18 mouse cellular contexts compared by ENCODE assay signal in the genomic region with DNA sequence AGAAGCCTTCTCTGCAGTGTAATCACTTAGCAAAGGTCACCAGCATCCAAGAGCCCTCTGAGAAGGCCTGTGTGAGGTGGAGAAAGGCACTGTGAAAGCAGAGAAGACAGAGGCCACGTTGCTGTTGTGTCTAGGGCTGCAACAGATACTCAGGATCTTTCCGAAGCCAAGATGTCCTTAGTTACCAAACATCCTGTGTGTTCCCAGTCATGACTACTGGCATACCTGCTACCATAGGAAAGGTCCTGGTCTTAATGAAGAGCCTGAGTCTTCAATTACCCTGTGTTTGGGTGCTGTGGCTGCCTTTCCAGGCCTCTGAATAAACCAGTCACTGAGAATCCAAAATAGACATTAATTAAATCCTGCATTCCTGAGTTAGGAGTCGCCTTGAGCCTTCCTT.
DNase-seq lines count a peak whose midpoint lies in the region; ATAC-seq and TF ChIP-seq lines count a peak whose summit lies in the region.
"Had no signal": no experiment of that assay in that cellular context is flagged by ENCODE, and none has a peak within 500 bp of the region (broad histone marks: within the 10 kb centered on the region; RNA-seq: fewer than 3 reads in every experiment).

No protein-coding gene starts in this region.

- no peak overlapping the region for H3K4me2 ChIP-seq in kidney, embryonic 14.5 days (replicated peaks; ENCODE audit: low read depth, low read length)
- H3K4me2 ChIP-seq in kidney, postnatal 0 days (ENCODE audit: low read length) = 0 out of 2 replicates have a peak overlapping the region, but pooled peaks have one; percentile 15
- H3K4me2 ChIP-seq: forebrain, embryonic 13.5 days; heart, embryonic 13.5 days; hindbrain, embryonic 13.5 days had no signal

- H3K27ac ChIP-seq in heart, embryonic 10.5 days = no peak overlapping the region
- H3K27ac ChIP-seq in kidney, embryonic 14.5 days (ENCODE audit: low read depth, low read length) = no peak overlapping the region
- H3K27ac ChIP-seq in kidney, postnatal 0 days = peak overlapping the region; percentile 48
- H3K27ac ChIP-seq: forebrain, embryonic 10.5 days; forebrain, embryonic 13.5 days; gastrocnemius, adult 2 months; heart, embryonic 13.5 days; hindbrain, embryonic 13.5 days had no signal

- no peak overlapping the region for H3K9ac ChIP-seq in kidney, embryonic 14.5 days (ENCODE audit: low read depth, low read length)
- no peak overlapping the region for H3K9ac ChIP-seq in kidney, postnatal 0 days (ENCODE audit: low read depth, low read length)
- H3K9ac ChIP-seq: forebrain, embryonic 13.5 days; forebrain, postnatal 0 days; heart, embryonic 13.5 days; hindbrain, embryonic 13.5 days had no signal

- no peaks in the 10 kb centered on the region for H3K9me3 ChIP-seq in heart, embryonic 10.5 days
- H3K9me3 ChIP-seq in kidney, embryonic 14.5 days (ENCODE audit: control insufficient read depth, low read length) = no peaks in the 10 kb centered on the region
- no peaks in the 10 kb centered on the region for H3K9me3 ChIP-seq in kidney, postnatal 0 days (replicated peaks; ENCODE audit: low read length)
- H3K9me3 ChIP-seq: forebrain, embryonic 13.5 days; heart, embryonic 13.5 days; hindbrain, embryonic 13.5 days had no signal

- ATAC-seq in kidney, embryonic 14.5 days (ENCODE audit: low FRiP score, low TSS enrichment) = peak; percentile 60; the same call in 1 of the 2 replicates
- no peak for ATAC-seq in kidney, postnatal 0 days (replicated peaks; ENCODE audit: low FRiP score, low read depth)
- ATAC-seq: forebrain, embryonic 13.5 days; forebrain, postnatal 0 days had no signal

- no peak for TF ChIP-seq CTCF in kidney, postnatal 0 days (IDR thresholded peaks at IDR 0.05; ENCODE audit: low read depth)

- DNase-seq in heart, adult 11 months = peak; percentile 40
- DNase-seq in heart, embryonic 10.5 days (ENCODE audit: low spot score) = no peak
- DNase-seq in kidney, postnatal 14 days = no peak
- no peak for DNase-seq in kidney, postnatal 0 days (ENCODE audit: low spot score)
- no peak for DNase-seq in kidney, postnatal 25 days
- DNase-seq: adrenal gland, postnatal 10 days; adrenal gland, postnatal 36 days; forebrain, postnatal 0 days; gastrocnemius, adult 2 months; gastrocnemius, postnatal 14 days; heart, adult 18-20 months; heart, postnatal 14 days; heart, postnatal 4 days had no signal

- no peaks in the 10 kb centered on the region for H3K27me3 ChIP-seq in heart, embryonic 10.5 days (ENCODE audit: insufficient read depth, poor library complexity, severe bottlenecking)
- H3K27me3 ChIP-seq in kidney, embryonic 14.5 days (ENCODE audit: control insufficient read depth, insufficient read depth, low read length) = no peaks in the 10 kb centered on the region
- no peaks in the 10 kb centered on the region for H3K27me3 ChIP-seq in kidney, postnatal 0 days (ENCODE audit: insufficient read depth, low read length)
- H3K27me3 ChIP-seq: forebrain, embryonic 13.5 days; heart, embryonic 13.5 days; hindbrain, embryonic 13.5 days had no signal

- H3K36me3 ChIP-seq in heart, embryonic 10.5 days = no peaks in the 10 kb centered on the region
- H3K36me3 ChIP-seq in kidney, embryonic 14.5 days (ENCODE audit: control insufficient read depth, insufficient read depth, low read length) = no peaks in the 10 kb centered on the region
- H3K36me3 ChIP-seq in kidney, postnatal 0 days (ENCODE audit: insufficient read depth, low read length) = no peaks in the 10 kb centered on the region
- H3K36me3 ChIP-seq: forebrain, embryonic 10.5 days; heart, embryonic 13.5 days; hindbrain, embryonic 13.5 days had no signal

- WGBS in heart, embryonic 10.5 days = 67% methylated on average over 3 of the region's 3 CpGs
- 26% methylated on average over 3 of the region's 3 CpGs for WGBS in kidney, embryonic 14.5 days
- 20% methylated on average over 3 of the region's 3 CpGs for WGBS in kidney, postnatal 0 days

- H3K4me3 ChIP-seq in heart, embryonic 10.5 days = no peak overlapping the region
- H3K4me3 ChIP-seq in kidney, embryonic 14.5 days (ENCODE audit: low read length) = no peak overlapping the region
- H3K4me3 ChIP-seq in kidney, postnatal 0 days (replicated peaks; ENCODE audit: low read depth, low read length) = no peak overlapping the region
- H3K4me3 ChIP-seq: forebrain, embryonic 10.5 days; forebrain, embryonic 13.5 days; gastrocnemius, adult 2 months; heart, embryonic 13.5 days; hindbrain, embryonic 13.5 days had no signal

- H3K4me1 ChIP-seq in heart, embryonic 10.5 days = no peaks in the 10 kb centered on the region
- H3K4me1 ChIP-seq in kidney, embryonic 14.5 days (ENCODE audit: control insufficient read depth, insufficient read depth, low read length) = no peaks in the 10 kb centered on the region
- H3K4me1 ChIP-seq in kidney, postnatal 0 days (replicated peaks; ENCODE audit: insufficient read depth, low read length) = 0 out of 2 replicates have a peak, but pooled peaks cover 4% of the 10 kb centered on the region
- H3K4me1 ChIP-seq: forebrain, embryonic 13.5 days; heart, embryonic 13.5 days had no signal
